Mouse (Mus musculus): ENCODE measurements around the gene Olfr235.
"Not testable (repeated sequence)": the region's sequence is repeated elsewhere in the genome, so short reads cannot be mapped to it uniquely, and the experiment has no call there.

The Olfr235 gene

GRCm38 (mm10) chr19:12260732-12261131 is at the start of gene Olfr235:
TSS of gene Olfr235 (plus strand) at chr19:12261032.
- DNase-seq (ENCODE audit: low spot score), result no peak

GRCm38 (mm10) chr19:12232496-12232895 is 28.3 kb upstream of the Olfr235 start, which contains the start of gene Olfr1432:
TSS of gene Olfr1432 (minus strand) at chr19:12232596.
- DNase-seq (ENCODE audit: low spot score), result not testable (repeated sequence)

- DNase-seq (ENCODE audit: low spot score), result no peak
Measured at GRCm38 (mm10) chr19:12241559-12241958, 19.3 kb upstream of the Olfr235 start, which contains the start of gene Olfr262. TSS of gene Olfr262 (minus strand) at chr19:12241659.

GRCm38 (mm10) chr19:12279554-12279953 is 18.7 kb downstream of the Olfr235 start, which contains the start of gene Olfr1434:
TSS of gene Olfr1434 (plus strand) at chr19:12279854.
- no peak for DNase-seq (ENCODE audit: low spot score)

GRCm38 (mm10) chr19:12292979-12293378 is 32.1 kb downstream of the Olfr235 start:
- DNase-seq (ENCODE audit: low spot score), result no peak

- DNase-seq (ENCODE audit: low spot score), result not testable (repeated sequence)
Measured at GRCm38 (mm10) chr19:12299030-12299429, 38.2 kb downstream of the Olfr235 start, which contains the start of gene Olfr1436. TSS of gene Olfr1436 (minus strand) at chr19:12299130.

Measured in MN1 (cell line).